Mouse (Mus musculus) liver, postnatal 0 days (tissue): ENCODE measurements around the gene Smco4. TPM values are rescaled to one million over a fixed set of nuclear protein-coding genes. Genes with fewer than 3 reads are reported as not detected.
A peak's percentile ranks its signal among the peaks of the same experiment; 100 is the strongest.
"Not testable (repeated sequence)": the region's sequence is repeated elsewhere in the genome, so short reads cannot be mapped to it uniquely, and the experiment has no call there.

ENCODE experiments used
- ATAC-seq: fragments of 200-750 bp; cut with Nextera tagmentation; 2 replicates; pipeline ENCODE4 v1.8.0; 2017; ENCODE audit warnings: mild to moderate bottlenecking, moderate library complexity
- DNase-seq: peaks from one replicate; pipeline ENCODE4 v3.0.0-alpha.2; 2016
- H3K27ac ChIP-seq: fragments of 300-500 bp; sonication (generic); 2 replicates; pipeline ENCODE4 v1.5.1; 2014; ENCODE audit warnings: antibody characterized with exemption, moderate library complexity, mild to moderate bottlenecking, low read depth
- H3K27me3 ChIP-seq: fragments of 300-500 bp; sonication (generic); 2 replicates; pipeline ENCODE4 v1.6.1; 2014; ENCODE audit warnings: low read length, control low read depth, mixed read lengths; ENCODE audit not compliant: insufficient read depth
- H3K36me3 ChIP-seq: fragments of 300-500 bp; sonication (generic); replicated peaks from 2 replicates; pipeline ENCODE4 v1.6.1; 2014; ENCODE audit warnings: mild to moderate bottlenecking, control low read depth, low read length, moderate library complexity, mixed read lengths; ENCODE audit not compliant: insufficient read depth
- H3K4me1 ChIP-seq: fragments of 300-500 bp; sonication (generic); 2 replicates; pipeline ENCODE4 v1.6.1; 2014; ENCODE audit warnings: antibody characterized with exemption, mild to moderate bottlenecking, control low read depth; ENCODE audit not compliant: insufficient read depth
- H3K4me2 ChIP-seq: fragments of 300-500 bp; sonication (generic); 2 replicates; pipeline ENCODE4 v1.6.1; 2014; ENCODE audit warnings: low read depth, mild to moderate bottlenecking, low read length, moderate library complexity, mixed read lengths
- H3K4me3 ChIP-seq: fragments of 300-500 bp; sonication (generic); 2 replicates; pipeline ENCODE4 v1.5.1; 2014; ENCODE audit warnings: low read depth, low read length
- H3K9ac ChIP-seq: fragments of 300-500 bp; sonication (generic); replicated peaks from 2 replicates; pipeline ENCODE4 v1.6.1; 2014; ENCODE audit warnings: mild to moderate bottlenecking, moderate library complexity
- H3K9me3 ChIP-seq: fragments of 300-500 bp; sonication (generic); 2 replicates; pipeline ENCODE4 v1.6.1; 2016; ENCODE audit warnings: mild to moderate bottlenecking, control low read depth, low read length, mixed read lengths
- CTCF ChIP-seq: sonication (generic); IDR thresholded peaks from 2 replicates; pipeline ENCODE4 v1.5.1; 2016; ENCODE audit warnings: antibody characterized with exemption, low read depth
- EP300 ChIP-seq: IDR thresholded peaks from 2 replicates; pipeline ENCODE4 v1.6.1; 2016; ENCODE audit warnings: antibody characterized with exemption, low read depth, mild to moderate bottlenecking
- WGBS: fragments of 180-500 bp; shearing (Covaris S2); extraction: QIAGEN DNeasy Blood & Tissue Kit; methylation state at CpG from one replicate; pipeline ENCODE4 v1.1.7; 2014; ENCODE audit not compliant: insufficient replicate concordance; 5-methylcytosine and 5-hydroxymethylcytosine counted together
- polyA plus RNA-seq: library from polyadenylated mRNA; unstranded; fragments of >200 nt; fragmentation: Nextera tagmentation; extraction: Ambion mirVana; gene quantifications from 2 replicates; pipeline ENCODE4 v1.2.1, GENCODE M21; 2015

Gene Smco4
- polyA plus RNA-seq, 1 experiment from 2014 or later, result 1.3 TPM

- H3K36me3 ChIP-seq, result no peaks in the 10 kb centered on the region
- ATAC-seq (peak; percentile 96), DNase-seq (peak; percentile 49)
- H3K27me3 ChIP-seq, result no peaks in the 10 kb centered on the region
- TF ChIP-seq EP300, result no peak
- no peak for TF ChIP-seq CTCF
- peak overlapping the region; percentile 30; the same call in 1 of the 2 replicates for H3K9ac ChIP-seq
- no peaks in the 10 kb centered on the region for H3K9me3 ChIP-seq
- 19% methylated on average over 5 of the region's 5 CpGs for WGBS
- no peak overlapping the region for H3K4me3 ChIP-seq
- H3K27ac ChIP-seq, result peak overlapping the region; percentile 90
- peaks cover 32% of the 10 kb centered on the region for H3K4me1 ChIP-seq
- H3K4me2 ChIP-seq, result no peak overlapping the region
Measured at GRCm38 (mm10) chr9:15541735-15542354, 48.6 kb downstream of the Smco4 start.

- 48% methylated on average over 4 of the region's 4 CpGs for WGBS
Measured at GRCm38 (mm10) chr9:15550461-15550961, 57.3 kb downstream of the Smco4 start.

GRCm38 (mm10) chr9:15551073-15551472 is 57.8 kb downstream of the Smco4 start:
- not testable (repeated sequence) for H3K27me3 ChIP-seq, H3K36me3 ChIP-seq, H3K4me3 ChIP-seq, H3K9me3 ChIP-seq, ATAC-seq, H3K4me2 ChIP-seq, H3K4me1 ChIP-seq, H3K9ac ChIP-seq, DNase-seq, H3K27ac ChIP-seq
- WGBS, result 87% methylated on average over 6 of the region's 6 CpGs

More at GRCm38 (mm10) chr9:15550461-15550961, 57.3 kb downstream of the Smco4 start:
- H3K9ac ChIP-seq, result no peak overlapping the region
- H3K27me3 ChIP-seq, result no peaks in the 10 kb centered on the region
- H3K9me3 ChIP-seq, result no peaks in the 10 kb centered on the region
- no peak for ATAC-seq
- TF ChIP-seq EP300 (no peak), CTCF (no peak)
- H3K36me3 ChIP-seq, result no peaks in the 10 kb centered on the region
- no peak overlapping the region for H3K4me2 ChIP-seq
- H3K4me3 ChIP-seq, result no peak overlapping the region
- no peak overlapping the region for H3K27ac ChIP-seq
- DNase-seq, result no peak
- H3K4me1 ChIP-seq, result 0 out of 2 replicates have a peak, but pooled peaks cover 2% of the 10 kb centered on the region

- H3K36me3 ChIP-seq, result no peaks in the 10 kb centered on the region
- no peak overlapping the region for H3K9ac ChIP-seq
- no peaks in the 10 kb centered on the region for H3K27me3 ChIP-seq
- WGBS, result 63% methylated on average over 15 of the region's 15 CpGs
- H3K27ac ChIP-seq, result peak overlapping the region; percentile 64
- TF ChIP-seq EP300, result no peak
- H3K4me1 ChIP-seq, result peaks cover 2% of the 10 kb centered on the region; the same call in 1 of the 2 replicates
- no peak overlapping the region for H3K4me3 ChIP-seq
- DNase-seq, result peak; percentile 47
- H3K4me2 ChIP-seq, result no peak overlapping the region
- ATAC-seq, result peak; percentile 94
- H3K9me3 ChIP-seq, result no peaks in the 10 kb centered on the region
Measured at GRCm38 (mm10) chr9:15551933-15552851, 59.0 kb downstream of the Smco4 start.

GRCm38 (mm10) chr9:15553322-15553721 is 60.1 kb downstream of the Smco4 start:
- no peak for TF ChIP-seq EP300
- TF ChIP-seq CTCF, result no peak
- Histone ChIP-seq H3K9me3 (no peaks in the 10 kb centered on the region), H3K27me3 (no peaks in the 10 kb centered on the region), H3K4me2 (no peak overlapping the region), H3K27ac (no peak overlapping the region), H3K4me3 (no peak overlapping the region), H3K9ac (no peak overlapping the region), H3K36me3 (no peaks in the 10 kb centered on the region), H3K4me1 (peaks cover 6% of the 10 kb centered on the region)
- 82% methylated on average over 8 of the region's 8 CpGs for WGBS
- ATAC-seq, result no peak
- DNase-seq, result no peak

- H3K9me3 ChIP-seq, result no peaks in the 10 kb centered on the region
- H3K36me3 ChIP-seq, result no peaks in the 10 kb centered on the region
- DNase-seq, result no peak
- ATAC-seq, result no peak
- H3K4me1 ChIP-seq, result peaks cover 14% of the 10 kb centered on the region
- no peak overlapping the region for H3K4me2 ChIP-seq
- H3K27ac ChIP-seq, result no peak overlapping the region
- no peak overlapping the region for H3K4me3 ChIP-seq
- TF ChIP-seq CTCF (no peak), EP300 (no peak)
- no peaks in the 10 kb centered on the region for H3K27me3 ChIP-seq
- 63% methylated on average over 3 of the region's 3 CpGs for WGBS
- H3K9ac ChIP-seq, result no peak overlapping the region
Measured at GRCm38 (mm10) chr9:15560451-15560850, 67.2 kb downstream of the Smco4 start.
